ENCODE assay signal across 8 mouse cellular contexts in genomic region chr8:120426622-120427385, GRCm38 (mm10).
DNase-seq lines count a peak whose midpoint lies in the region; ATAC-seq and TF ChIP-seq lines count a peak whose summit lies in the region.

No protein-coding gene starts in this region.

- no peaks in the 10 kb centered on the region for H3K9me3 ChIP-seq in embryonic facial prominence, embryonic 14.5 days (ENCODE audit: control insufficient read depth, low read length)
- H3K9me3 ChIP-seq in heart, embryonic 13.5 days = no peaks in the 10 kb centered on the region
- no peaks in the 10 kb centered on the region for H3K9me3 ChIP-seq in liver, embryonic 12.5 days (replicated peaks)

- peak overlapping the region; percentile 81 for H3K27ac ChIP-seq in embryonic facial prominence, embryonic 14.5 days (replicated peaks; ENCODE audit: low read depth, low read length)
- peak overlapping the region; percentile 89 for H3K27ac ChIP-seq in heart, embryonic 13.5 days (replicated peaks)
- peak overlapping the region; percentile 50 for H3K27ac ChIP-seq in liver, embryonic 12.5 days
- peak overlapping the region; percentile 58 for H3K27ac ChIP-seq in olfactory bulb, adult 2 months (ENCODE audit: insufficient read depth, low read depth, low read length)

- H3K4me2 ChIP-seq in embryonic facial prominence, embryonic 14.5 days (ENCODE audit: low read depth, low read length) = no peak overlapping the region
- no peak overlapping the region for H3K4me2 ChIP-seq in heart, embryonic 13.5 days
- H3K4me2 ChIP-seq in liver, embryonic 12.5 days = no peak overlapping the region

- H3K36me3 ChIP-seq in embryonic facial prominence, embryonic 14.5 days (ENCODE audit: control insufficient read depth, insufficient read depth, low read length) = no peaks in the 10 kb centered on the region
- H3K36me3 ChIP-seq in heart, embryonic 13.5 days = no peaks in the 10 kb centered on the region
- H3K36me3 ChIP-seq in liver, embryonic 12.5 days = no peaks in the 10 kb centered on the region

- H3K27me3 ChIP-seq in embryonic facial prominence, embryonic 14.5 days (replicated peaks; ENCODE audit: control insufficient read depth, insufficient read depth, low read length) = no peaks in the 10 kb centered on the region
- 0 out of 2 replicates have a peak, but pooled peaks cover 5% of the 10 kb centered on the region for H3K27me3 ChIP-seq in heart, embryonic 13.5 days (replicated peaks)
- 0 out of 2 replicates have a peak, but pooled peaks cover 4% of the 10 kb centered on the region for H3K27me3 ChIP-seq in liver, embryonic 12.5 days (replicated peaks)

- H3K4me1 ChIP-seq in embryonic facial prominence, embryonic 14.5 days (ENCODE audit: control insufficient read depth, insufficient read depth, low read length) = peaks cover 55% of the 10 kb centered on the region
- H3K4me1 ChIP-seq in heart, embryonic 13.5 days = peaks cover 56% of the 10 kb centered on the region
- H3K4me1 ChIP-seq in liver, embryonic 12.5 days = peaks cover 75% of the 10 kb centered on the region
- peaks cover 73% of the 10 kb centered on the region for H3K4me1 ChIP-seq in olfactory bulb, adult 2 months (ENCODE audit: control insufficient read depth, insufficient read depth, low read length)

- no peak overlapping the region for H3K9ac ChIP-seq in embryonic facial prominence, embryonic 14.5 days (ENCODE audit: low read depth, low read length)
- peak overlapping the region; percentile 37 for H3K9ac ChIP-seq in heart, embryonic 13.5 days
- H3K9ac ChIP-seq in liver, embryonic 12.5 days = no peak overlapping the region

- TF ChIP-seq CTCF in olfactory bulb, adult 2 months (IDR thresholded peaks at IDR 0.05; ENCODE audit: insufficient read depth, low read depth, low read length) = no peak

- ATAC-seq in embryonic facial prominence, embryonic 14.5 days (ENCODE audit: low read depth) = no peak
- no peak for ATAC-seq in heart, embryonic 13.5 days (ENCODE audit: extremely low read depth, insufficient number of reproducible peaks, low FRiP score, low TSS enrichment)
- ATAC-seq in liver, embryonic 12.5 days = no peak

- no peak for TF ChIP-seq POLR2A in olfactory bulb, adult 2 months (IDR thresholded peaks at IDR 0.05; ENCODE audit: insufficient read depth, low read depth, low read length)

- DNase-seq in cerebellum, adult 11-12 months = peak; percentile 53
- DNase-seq in cerebellum, adult 8-10 months = no peak
- peak; percentile 85 for DNase-seq in embryonic facial prominence, embryonic 14.5 days (ENCODE audit: low spot score)
- DNase-seq in kidney, postnatal 25 days = peak; percentile 63 to 65
- DNase-seq in ovary, adult 18-20 months (ENCODE audit: low spot score) = no peak

- 21% methylated on average over 19 of the region's 20 CpGs for WGBS in embryonic facial prominence, embryonic 14.5 days
- 50% methylated on average over 20 of the region's 20 CpGs for WGBS in heart, embryonic 13.5 days
- WGBS in liver, embryonic 12.5 days (ENCODE audit: insufficient replicate concordance) = 53% methylated on average over 20 of the region's 20 CpGs
- WGBS in olfactory bulb, adult 2 months = 20% methylated on average over 20 of the region's 20 CpGs

- no peak overlapping the region for H3K4me3 ChIP-seq in embryonic facial prominence, embryonic 14.5 days (ENCODE audit: low read depth, low read length)
- H3K4me3 ChIP-seq in heart, embryonic 13.5 days = no peak overlapping the region
- no peak overlapping the region for H3K4me3 ChIP-seq in liver, embryonic 12.5 days
- no peak overlapping the region for H3K4me3 ChIP-seq in olfactory bulb, adult 2 months (ENCODE audit: insufficient read depth, low read depth, low read length)

Comparison
In these comparisons a context has a peak if more than half of its experiments do, and no peak if none do; other contexts are left out.
1. DNase-seq: peak in cerebellum, adult 11-12 months (single experiment), embryonic facial prominence, embryonic 14.5 days (single experiment) and kidney, postnatal 25 days (2 of 2); none in cerebellum, adult 8-10 months (single experiment) and ovary, adult 18-20 months (single experiment).
2. Peak in every context shown above with its lines, with median percentiles within 50 percentile points of each other: H3K27ac ChIP-seq.